In genomic region chr12:69713628-69714027, GRCm38 (mm10) we compare ENCODE assay signal across 19 mouse cellular contexts.
"Had no signal": no experiment of that assay in that cellular context is flagged by ENCODE, and none has a peak within 500 bp of the region (broad histone marks: within the 10 kb centered on the region; RNA-seq: fewer than 3 reads in every experiment).

No protein-coding gene starts in this region.

- ATAC-seq: midbrain, embryonic 16.5 days had no signal

- H3K4me2 ChIP-seq: lung, embryonic 14.5 days; midbrain, embryonic 12.5 days; neural tube, embryonic 13.5 days; neural tube, embryonic 15.5 days; stomach, embryonic 15.5 days had no signal

- DNase-seq: lung, embryonic 14.5 days; lung, postnatal 10 days; lung, postnatal 4 days; midbrain, embryonic 14.5 days; retina, postnatal 1 day; right cerebral cortex, adult 18-20 months; right cerebral cortex, postnatal 25 days; right cerebral cortex, postnatal 4 days; thymus, adult 2 months; thymus, postnatal 25 days; thymus, postnatal 4 days had no signal

- H3K27me3 ChIP-seq: midbrain, embryonic 12.5 days; neural tube, embryonic 13.5 days; neural tube, embryonic 15.5 days; stomach, embryonic 15.5 days had no signal

- H3K27ac ChIP-seq: midbrain, embryonic 10.5 days; midbrain, embryonic 12.5 days; neural tube, embryonic 13.5 days; neural tube, embryonic 15.5 days; stomach, embryonic 15.5 days; stomach, postnatal 0 days had no signal

- H3K9me3 ChIP-seq: neural tube, embryonic 15.5 days; stomach, embryonic 15.5 days had no signal

- H3K4me1 ChIP-seq: midbrain, embryonic 10.5 days; midbrain, embryonic 12.5 days; neural tube, embryonic 13.5 days; neural tube, embryonic 15.5 days; stomach, embryonic 15.5 days had no signal

- H3K9ac ChIP-seq: lung, embryonic 14.5 days; midbrain, embryonic 12.5 days; neural tube, embryonic 13.5 days; neural tube, embryonic 15.5 days; stomach, embryonic 15.5 days had no signal

- H3K4me3 ChIP-seq: midbrain, embryonic 10.5 days; midbrain, embryonic 12.5 days; myocyte; neural tube, embryonic 13.5 days; neural tube, embryonic 15.5 days; stomach, embryonic 15.5 days had no signal
